Mouse (Mus musculus): ENCODE results near the gene Sspo.

Gene Sspo

DNA sequence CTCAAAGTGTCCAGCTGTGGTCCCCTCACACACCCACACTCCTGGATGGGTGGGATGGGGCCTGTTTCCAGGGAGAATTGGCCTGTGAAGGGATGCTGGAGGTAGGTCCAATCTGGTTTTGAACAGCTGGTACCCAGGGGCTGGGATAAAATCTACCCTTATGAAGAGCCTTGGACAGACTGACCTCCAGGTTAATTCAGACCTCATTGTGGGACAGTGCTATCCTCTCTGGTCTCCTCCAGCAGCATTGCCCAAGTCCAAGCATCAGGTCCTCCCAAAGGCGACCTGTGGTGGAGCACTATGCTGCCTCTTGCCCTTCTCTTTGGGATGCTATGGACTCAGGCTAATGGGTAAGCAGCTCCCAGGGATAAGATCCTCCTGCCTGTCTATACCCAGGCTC lies at the start of gene Sspo:
Gene Sspo (plus strand): TSS at position 301 of the 400 bp plus-strand sequence.
- DNase-seq = no peak

DNA sequence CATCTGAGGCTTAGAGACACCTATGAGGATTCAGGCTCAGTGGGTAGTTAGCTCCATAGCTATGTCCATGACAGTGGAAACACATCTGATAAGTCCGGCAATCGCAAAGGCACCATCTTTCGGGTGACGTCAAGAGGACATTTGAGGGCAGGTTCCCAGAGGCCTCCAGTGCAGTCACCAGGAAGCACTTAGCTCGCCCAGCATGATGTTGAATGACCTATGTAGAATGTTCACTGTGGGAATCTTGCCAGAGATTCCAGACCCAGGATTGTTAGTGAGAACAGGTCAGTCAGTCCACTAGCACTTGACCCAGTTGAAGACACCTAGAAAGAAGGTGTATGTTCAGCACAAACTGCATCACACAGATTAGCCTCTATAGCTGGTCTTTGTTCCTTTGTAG lies 48.1 kb upstream of the Sspo start:
- DNase-seq = no peak

DNA sequence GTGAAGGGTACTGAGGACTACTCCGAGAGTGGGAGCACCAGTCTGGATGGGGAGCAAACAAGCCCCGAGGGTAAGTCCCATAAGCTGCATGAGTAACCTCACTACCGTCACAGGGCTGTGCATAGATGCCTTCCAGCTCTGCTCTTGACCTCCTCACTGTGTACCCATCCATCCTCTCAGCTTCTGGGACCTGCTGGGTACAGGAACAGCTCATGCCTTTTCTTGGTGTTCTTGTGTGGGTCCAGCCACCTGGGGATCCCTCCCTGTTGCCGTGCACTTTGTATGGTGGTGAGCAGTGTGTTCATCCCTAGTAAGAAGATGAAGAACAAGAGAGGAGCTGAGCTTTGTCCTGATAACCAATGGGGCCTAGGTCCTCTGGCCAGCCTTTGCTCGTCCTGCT lies 44.0 kb upstream of the Sspo start:
- no peak for DNase-seq

DNA sequence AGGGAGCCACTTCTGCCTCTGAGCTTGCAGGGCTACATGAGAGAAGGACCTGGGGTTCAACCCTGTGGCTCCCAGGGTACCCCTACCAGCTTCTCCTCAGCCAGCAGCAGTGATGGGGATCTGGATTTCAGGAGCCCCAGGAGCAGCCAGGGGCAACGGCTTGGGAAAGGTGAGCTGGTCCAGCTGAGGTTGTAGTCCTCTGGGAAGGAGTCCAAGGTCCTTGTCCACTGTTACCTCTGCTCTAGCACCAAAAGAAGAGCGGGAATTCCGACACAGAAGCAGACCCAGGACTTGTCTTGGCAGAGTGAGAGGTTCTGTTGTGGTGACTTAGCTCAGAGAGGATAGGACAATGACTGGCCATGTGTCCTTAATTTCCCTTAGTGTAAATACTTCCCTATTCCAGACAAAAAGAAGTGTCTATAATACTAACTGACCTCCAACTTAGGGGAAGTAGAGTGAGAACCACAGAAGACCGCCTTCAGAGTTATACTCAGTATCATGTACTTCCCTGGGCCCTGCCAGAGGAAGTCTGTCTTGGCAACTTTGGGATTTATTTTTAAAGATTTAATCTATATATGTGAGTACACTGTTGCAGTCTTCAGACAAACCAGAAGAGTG lies 38.2 kb upstream of the Sspo start:
- no peak for DNase-seq

DNA sequence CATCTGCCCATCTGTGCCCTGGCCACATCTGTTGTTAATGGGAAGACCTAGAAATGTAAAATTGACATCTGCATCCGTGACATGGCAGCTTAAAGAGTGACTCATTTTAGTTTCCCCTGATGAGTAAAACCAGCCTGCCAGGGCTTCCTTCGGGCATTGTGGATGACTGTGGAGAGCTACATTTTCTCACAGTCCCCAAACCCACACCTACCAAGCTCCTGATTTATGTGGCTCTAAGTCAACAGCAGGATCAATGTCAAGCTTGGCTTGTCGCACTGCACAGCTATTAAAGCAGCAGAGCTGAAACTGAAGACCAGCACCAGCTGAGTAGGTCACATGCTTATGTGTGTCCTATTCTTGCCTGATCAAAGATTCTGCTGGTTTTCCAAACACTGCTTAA lies 37.5 kb upstream of the Sspo start:
- no peak for DNase-seq

DNA sequence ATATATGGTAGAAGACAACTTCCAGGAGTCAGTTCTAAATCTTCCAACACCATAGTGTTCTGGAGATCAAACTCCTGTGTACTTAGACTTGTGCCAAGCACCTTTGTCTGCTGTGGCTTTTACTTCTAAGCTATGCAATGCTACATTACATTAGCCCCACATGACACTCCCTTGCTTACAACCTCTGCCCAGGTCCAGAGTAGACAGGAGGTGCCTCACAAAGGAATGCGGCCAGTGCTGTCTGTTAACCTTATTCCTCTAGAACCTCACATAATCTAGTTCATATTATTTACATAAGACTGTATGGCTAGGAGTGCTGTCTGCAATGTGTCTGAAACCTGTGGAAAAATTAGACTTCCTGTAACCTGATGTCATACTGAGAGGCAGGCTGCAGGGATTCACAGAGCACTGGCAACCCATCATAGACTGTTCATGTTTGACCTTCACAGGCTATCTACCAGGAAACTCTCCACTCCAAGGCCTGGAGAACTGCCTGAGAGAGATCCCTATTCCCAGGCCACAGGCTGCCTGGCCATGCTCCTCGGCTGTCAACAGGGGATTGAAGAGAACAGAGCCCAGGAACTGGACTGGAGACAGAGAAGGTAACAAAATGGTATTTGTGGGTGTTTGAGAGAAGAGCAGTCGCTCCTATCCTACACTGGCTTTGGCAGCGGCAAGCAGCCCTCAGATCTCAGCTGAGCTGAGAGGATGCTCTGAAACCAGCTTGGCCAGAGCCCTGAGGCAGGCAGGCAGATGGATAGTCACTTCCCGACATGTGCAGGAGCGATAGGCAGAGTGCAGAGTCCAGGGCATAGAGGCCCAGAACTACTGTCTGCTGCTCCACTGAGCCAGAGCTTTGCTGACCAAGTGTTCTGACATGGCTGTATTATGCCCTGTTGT lies 36.6 kb upstream of the Sspo start:
- DNase-seq = no peak

DNA sequence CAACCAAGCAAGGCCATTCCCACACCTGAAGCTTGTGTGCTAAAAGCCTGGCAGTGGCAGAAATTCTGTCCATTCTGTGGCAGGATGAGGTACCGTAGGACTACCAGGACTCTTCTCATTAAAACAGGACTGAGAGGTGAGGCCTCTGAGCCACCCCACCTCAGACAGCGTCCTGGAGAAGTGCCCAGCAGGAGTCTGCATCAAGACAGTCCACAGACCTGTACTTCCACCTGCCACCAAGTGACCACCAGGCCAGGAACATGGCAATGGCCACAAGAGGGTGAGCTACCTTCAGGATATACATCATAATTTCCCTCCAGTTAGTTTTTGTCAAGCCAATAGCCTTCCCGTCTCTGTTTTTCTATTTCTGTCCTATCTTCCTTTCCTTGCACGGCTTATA lies 35.9 kb upstream of the Sspo start:
- DNase-seq = no peak

DNA sequence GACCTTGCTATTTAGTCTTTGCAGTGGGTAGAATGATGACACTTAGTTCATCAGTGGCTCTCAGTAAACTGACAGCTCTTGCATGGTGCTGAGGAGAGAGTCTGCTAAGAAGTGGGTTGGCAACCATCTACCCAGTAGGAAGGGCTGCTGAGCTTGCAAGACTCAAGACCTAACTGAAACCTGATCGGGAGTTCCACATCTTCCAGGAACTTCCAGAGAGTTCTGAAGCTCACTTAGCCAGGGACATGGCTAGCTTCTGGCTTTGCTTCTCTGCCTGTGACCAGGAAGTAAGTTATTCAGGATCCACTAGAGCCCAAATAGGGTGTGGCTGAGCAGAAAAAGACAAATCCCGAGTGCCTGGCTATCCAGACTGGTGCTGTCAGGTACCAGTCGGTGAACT lies 35.4 kb upstream of the Sspo start:
- no peak for DNase-seq

DNA sequence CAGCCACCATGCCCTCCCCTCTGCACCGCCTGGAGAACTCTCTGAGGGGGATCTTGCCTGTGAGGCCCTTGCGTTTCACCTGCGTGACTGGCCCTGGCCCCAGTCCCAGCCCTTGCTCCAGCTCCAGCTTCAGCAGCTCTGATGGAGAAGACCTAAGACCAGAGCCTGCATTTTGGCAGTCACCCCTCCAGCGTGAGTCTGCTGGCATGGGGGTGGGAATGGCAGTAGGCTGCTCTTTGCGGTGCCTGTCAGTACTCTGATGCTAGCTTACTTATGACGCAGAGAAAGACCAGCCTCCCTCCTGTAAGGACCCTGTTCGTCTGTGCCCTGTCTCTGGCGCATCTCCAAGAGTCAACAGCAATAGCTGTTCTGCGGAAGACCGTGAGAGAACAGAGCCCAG lies 34.9 kb upstream of the Sspo start:
- no peak for DNase-seq

DNA sequence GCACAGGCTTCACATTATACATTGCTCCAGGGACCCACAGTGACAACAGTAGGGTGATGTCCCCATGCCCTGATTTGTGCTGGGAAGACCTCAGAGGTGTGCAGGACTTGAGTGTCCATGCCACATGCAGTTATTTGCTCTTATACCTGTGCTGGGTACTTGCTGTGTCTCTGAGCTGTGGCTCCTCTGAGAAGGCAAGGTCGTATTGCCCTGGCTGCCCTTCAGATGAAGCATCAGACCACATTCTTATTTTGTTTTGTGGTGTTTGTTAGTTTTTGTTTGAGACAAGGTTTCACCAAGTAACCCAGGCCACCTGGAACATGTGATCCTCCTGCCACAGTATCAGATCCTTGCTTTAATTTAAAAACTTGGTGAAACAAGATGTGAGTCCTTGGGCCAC lies 33.1 kb upstream of the Sspo start:
- DNase-seq = no peak

DNA sequence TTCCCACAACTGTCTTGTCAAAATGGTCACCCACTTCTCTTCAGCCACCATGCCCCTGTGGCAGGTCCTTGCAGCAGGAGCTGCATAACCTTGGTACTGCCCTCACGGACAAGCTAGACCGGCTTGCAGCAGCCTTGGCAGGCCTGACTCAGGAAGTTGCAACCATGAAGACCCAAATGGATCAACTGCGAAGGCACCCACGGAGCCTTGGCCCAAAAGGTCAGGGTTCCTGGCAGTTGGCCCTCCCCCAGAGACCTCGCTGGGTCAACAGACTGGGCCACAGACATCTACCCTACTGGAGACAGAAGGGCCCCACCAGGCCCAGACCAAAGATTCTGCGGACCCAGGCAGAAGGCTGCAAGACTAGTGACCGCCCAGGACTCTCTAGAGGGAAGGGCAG lies 32.4 kb upstream of the Sspo start:
- DNase-seq = no peak

DNA sequence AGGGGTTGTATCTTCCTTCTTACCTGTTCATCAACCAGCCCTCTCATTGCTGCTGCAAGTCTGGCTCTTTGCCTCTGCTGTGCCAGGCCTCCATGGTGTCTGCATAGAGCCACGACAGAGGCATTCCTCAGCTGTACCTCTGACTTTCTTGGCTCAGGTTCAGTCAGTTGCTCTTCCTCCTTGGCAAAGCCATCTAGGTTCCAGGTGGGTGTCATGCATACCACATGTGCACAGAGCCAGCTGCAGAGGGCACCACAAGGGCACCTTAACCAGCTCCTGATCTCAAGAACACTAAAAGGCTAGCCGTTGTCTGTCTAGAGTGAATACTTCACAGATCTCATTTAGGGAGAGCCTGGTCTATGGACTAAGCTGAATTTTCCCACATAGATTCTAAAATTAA lies 31.5 kb upstream of the Sspo start:
- no peak for DNase-seq

DNA sequence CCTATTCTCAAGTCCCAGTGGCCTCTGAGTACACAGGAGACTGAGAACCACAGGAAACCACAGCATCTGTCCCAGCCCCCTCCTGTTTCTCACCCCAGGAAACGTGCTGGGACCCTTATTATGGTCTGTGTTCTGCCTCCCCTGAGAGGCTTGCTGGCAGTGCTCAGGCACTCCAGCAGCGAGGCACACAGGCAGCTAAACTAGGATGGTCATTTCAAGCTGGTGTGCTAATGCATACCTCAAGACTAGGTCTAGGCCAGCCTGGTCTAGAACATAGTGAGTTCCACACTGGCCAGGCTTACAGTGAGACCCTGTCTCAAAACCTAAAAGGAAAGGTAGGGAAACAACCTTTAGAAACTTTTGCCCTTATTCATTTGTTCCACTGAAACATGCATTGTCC lies 27.4 kb upstream of the Sspo start:
- DNase-seq = no peak

DNA sequence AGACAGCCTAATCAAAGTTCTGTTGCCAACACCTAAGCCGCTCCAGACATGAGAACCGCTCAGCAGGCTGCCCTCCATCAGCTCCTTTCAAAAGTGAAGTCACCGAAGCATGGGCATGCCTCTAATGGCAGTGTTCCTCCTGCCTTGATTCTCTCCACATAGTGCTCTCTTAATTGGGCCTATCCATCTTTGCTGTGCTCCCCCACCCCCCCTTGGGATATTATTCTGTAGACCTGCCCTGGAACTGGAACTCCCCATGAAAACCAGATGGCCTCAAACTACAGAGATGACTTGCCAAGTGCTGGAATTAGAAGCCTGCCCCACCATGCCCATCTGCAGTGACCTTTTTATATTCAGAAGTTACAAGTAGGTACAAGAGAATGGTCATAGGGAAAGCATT lies 24.7 kb upstream of the Sspo start:
- no peak for DNase-seq

DNA sequence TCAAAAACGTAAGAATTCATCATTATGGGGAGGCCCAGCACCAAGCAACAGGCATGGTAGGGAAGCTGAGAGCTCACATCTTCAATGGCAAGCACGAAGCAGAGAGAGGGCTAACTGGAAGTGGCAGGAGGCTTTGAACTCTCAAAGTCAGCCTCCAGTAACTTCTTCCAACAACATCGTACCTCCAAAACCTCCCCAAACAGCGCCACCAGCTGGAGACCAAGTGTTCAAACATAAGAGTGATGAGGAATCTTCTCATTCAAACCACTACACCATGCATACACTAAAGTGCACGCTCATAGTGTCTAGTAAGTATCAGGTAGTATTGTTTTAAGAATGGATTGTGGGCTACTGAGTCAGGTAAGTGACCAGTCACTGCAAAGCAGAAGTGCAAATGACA lies 24.0 kb upstream of the Sspo start:
- no peak for DNase-seq

DNA sequence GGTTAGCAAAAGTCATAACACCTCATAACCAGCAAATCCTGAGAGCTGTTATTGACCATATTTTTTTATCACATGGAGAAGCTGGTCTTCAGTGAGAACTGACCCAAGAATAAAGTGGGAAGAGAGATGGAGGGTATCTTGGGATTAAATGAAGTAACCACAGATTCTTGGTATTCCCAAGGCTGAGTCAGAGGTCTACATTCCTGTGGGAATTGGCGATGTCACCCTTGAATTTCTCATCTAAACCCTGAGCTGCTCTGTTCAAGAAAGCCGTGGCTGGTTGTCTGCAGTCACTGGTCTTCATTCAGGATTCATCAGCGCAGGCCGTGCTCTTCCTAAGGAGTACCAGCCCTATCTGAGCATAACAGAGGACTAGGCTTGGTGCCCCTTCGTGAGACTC lies 21.1 kb upstream of the Sspo start:
- DNase-seq = no peak

DNA sequence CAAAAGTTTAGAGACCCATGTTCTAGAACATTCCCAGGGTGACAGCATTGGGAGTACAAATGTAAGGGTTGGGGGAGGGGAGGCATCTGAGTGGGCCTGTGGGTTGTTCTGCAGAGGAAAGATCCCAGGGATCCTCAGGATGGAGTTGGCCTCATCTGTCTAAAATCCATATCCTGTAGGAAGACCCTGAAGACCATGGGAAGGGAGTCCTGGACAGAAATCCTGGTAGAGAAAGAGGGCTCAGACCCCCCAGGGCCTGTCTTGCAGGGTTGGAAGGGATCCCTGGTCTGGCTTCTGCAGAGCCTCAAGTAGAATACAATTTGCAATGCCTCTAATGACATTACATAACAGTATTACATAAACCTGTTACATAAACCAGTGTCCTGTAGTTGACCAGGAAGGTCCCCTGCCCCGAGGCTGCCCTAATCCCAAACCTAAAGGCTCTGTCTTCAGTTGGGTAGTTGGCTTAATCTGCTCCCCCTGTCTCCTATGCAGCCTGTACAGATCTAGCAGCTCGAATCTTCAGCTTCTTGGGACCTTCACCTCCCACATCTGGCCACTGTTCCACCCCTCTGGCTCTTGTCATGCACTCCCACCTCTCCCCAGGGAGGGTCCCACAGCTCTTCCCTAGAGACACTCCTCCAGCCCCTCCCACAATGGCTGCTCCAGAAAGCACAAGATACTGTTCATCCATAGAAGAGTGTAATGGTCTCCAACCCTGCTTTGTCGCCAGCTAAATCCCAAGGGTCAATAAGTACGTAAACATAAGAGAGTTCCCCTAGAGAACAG lies 19.1 kb upstream of the Sspo start:
- DNase-seq = no peak

DNA sequence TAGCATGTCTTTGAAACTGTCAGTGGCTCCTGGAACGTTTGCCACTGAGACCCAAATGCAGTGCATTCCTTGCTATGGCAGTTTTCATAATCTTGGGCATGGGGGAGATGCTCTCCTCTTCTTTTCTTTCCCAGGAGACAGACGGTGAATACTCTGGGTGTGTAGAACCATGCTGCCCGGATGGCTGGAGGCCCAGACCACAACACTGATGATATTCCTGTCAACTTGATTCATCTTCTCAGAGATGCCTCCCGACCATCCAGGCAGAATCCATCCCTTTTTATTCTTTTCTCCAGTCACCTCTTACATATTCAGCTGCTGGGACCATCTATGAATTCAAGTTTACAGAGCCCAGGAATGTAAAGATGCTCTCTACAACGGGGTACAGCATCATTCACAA lies 17.3 kb upstream of the Sspo start:
- no peak for DNase-seq

DNA sequence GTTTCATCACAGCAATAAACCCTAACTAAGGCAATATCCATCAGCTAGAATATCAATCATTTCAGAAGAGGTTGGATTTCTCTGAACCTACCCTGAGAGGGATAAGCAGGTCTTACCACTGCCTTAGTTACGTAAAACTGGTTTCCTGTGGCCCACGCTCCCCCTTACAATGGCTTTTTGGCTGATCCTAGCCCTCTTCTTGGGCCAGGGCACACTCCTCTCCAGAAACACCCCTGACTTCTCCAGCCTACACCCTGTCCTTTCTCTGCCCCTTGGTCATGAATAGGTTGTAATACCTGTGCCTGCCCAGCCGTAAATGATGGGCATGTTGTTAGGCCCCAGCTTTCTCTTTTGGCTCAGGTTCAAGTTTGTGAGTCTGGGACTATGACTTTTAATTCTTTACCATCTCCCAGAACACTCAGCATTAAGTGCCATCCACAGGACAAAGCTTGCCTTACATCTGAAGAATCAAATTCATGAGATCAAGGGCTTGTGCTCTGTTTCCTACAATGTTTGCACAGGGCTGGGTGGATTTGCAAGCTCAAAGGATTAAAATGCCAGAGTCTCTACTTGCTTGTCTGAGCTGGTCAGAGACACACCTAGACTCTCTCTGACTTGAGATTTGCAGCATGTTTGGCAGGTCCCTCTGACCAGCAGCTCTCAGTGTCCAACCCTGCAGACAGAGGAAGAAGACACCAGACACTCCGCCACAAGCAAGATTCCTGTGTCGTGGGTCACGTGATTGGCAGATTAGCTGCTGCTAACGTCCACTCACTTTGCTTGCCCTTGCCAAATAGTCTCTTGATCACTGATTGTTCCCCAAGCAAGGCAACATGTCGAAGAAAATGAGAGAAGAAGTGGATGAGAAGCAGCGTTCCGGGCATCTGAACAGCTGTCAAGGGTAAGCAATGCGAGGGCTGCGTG lies 14.9 kb upstream of the Sspo start:
- peak; percentile 28 for DNase-seq

DNA sequence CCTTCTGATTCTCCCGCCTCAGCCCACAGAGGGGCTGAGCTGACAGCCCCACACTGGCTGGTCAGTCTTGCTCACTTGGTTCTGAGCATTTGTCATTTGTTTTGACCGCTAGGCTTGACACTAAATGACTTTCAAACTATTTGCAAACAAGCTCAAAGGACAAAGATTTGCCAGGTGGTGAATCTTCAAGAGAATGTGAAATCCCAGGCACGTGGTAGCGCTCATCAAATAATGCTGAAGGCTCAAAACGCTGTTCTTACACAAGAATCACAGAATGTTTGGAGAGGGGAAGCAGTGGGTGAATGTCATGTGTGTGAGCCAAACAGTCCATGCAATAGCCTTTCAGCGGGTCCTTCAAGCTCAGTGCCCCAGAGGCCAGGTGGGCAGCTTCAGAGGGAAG lies 13.4 kb upstream of the Sspo start:
- DNase-seq = peak; percentile 28

DNA sequence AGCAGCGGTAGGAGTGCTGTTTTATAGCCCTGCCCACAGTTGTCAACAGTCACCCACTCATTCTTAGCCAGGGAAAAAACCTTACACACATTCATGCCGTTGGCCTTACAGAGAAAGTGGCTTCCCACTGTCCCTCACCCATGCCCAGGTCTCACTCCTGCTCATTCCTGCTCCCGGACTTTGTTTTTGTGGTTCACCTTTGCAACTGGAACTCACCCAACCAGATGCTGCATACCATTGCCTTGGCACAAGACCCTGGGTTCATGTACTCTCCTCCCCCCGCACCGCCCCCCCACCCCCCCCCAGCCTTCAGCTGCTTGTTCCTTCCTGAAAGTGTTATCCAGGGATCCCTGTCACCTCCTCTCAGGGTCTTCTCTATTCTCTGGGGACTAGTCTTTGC lies 12.9 kb upstream of the Sspo start:
- DNase-seq = no peak

DNA sequence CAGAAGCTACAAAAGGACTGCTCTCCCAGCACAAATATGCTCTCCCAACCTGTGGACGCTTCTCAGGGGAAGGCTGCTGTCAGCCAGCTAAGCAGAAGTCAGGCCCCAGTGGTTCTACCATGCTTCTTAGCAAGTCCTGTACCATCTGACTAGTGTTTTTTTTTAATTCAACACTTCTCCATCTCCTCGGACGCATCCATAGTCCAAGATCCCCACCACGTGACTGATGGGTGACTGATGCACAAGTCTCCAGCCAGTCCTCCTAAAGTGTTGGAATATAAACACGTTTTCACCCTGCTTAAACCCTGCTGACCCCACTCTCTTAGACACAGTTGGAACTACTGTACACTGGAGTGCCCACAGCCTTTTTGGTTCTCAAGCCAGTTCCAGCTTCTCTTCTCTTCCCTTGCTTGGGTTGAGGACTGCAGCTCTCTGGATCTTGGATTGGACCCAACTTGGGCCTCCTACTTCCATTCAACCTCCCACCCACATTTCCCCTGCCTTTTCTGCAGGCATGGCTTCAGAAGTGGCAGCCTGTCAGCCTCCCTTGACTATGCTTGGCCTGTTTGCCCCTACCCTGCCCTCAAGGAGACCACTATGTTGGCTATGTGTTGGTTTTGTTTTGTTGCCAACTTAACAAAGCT lies 12.2 kb upstream of the Sspo start:
- no peak for DNase-seq
